Mouse (Mus musculus) olfactory bulb, adult 2 months (tissue): Measurements from ENCODE around the gene E030018B13Rik. TPM values are rescaled to one million over a fixed set of nuclear protein-coding genes. Genes with fewer than 3 reads are reported as not detected.

Source experiments
- H3K27ac ChIP-seq: fragments of 200-500 bp; 2 replicates; pipeline ENCODE4 v1.5.1; 2012; ENCODE audit warnings: low read depth, low read length; ENCODE audit not compliant: insufficient read depth
- H3K4me1 ChIP-seq: fragments of 200-500 bp; 2 replicates; pipeline ENCODE4 v1.6.1; 2012; ENCODE audit warnings: low read length; ENCODE audit not compliant: control insufficient read depth, insufficient read depth
- H3K4me3 ChIP-seq: fragments of 200-500 bp; 2 replicates; pipeline ENCODE4 v1.5.1; 2012; ENCODE audit warnings: mild to moderate bottlenecking, low read depth, low read length, moderate library complexity; ENCODE audit not compliant: insufficient read depth
- CTCF ChIP-seq: fragments of 200-500 bp; IDR thresholded peaks from 2 replicates; pipeline ENCODE4 v1.5.1; 2012; ENCODE audit warnings: low read depth, mild to moderate bottlenecking, low read length, moderate library complexity; ENCODE audit not compliant: insufficient read depth
- POLR2A ChIP-seq: fragments of 200-500 bp; IDR thresholded peaks from 2 replicates; pipeline ENCODE4 v1.6.1; 2012; ENCODE audit warnings: mild to moderate bottlenecking, low read depth, low read length, moderate library complexity; ENCODE audit not compliant: insufficient read depth
- WGBS: fragments of 180-500 bp; shearing (Covaris S2); methylation state at CpG from one replicate; pipeline ENCODE4 v1.1.7; 2018; 5-methylcytosine and 5-hydroxymethylcytosine counted together
- polyA plus RNA-seq: library from polyadenylated mRNA; stranded (reverse); fragments of >200 nt; gene quantifications from 2 replicates; pipeline ENCODE4 v1.2.4, GENCODE M21; 2012; ENCODE audit warnings: low replicate concordance; ENCODE audit not compliant: missing spikeins, insufficient read depth, insufficient read length

The E030018B13Rik gene
- polyA plus RNA-seq, 1 experiment, result not detected

DNA sequence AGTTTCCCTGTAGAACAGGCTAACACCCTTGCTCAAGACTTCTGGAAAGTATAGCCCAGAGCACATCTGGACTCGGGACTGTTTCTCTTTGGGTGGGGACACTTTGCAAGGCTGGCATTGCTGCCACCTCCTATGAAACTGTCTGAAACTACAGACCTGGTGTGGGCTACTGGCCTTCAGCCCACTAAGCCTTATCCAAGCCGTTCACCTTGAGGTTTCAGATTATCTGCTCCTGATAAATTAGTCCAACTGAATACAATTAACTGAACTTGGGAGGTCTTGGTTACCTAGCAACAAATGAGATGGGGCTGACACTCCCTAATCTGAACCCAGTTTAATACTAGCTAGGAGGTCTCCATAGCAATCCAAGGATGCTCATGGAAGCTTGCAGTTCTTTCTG lies 5.9 kb downstream of the E030018B13Rik start:
- WGBS, result 29% methylated on average over 2 of the region's 2 CpGs
- TF ChIP-seq CTCF (no peak), POLR2A (no peak)
- H3K27ac ChIP-seq, result 0 out of 2 replicates have a peak overlapping the region, but pooled peaks have one; percentile 18
- peaks cover 63% of the 10 kb centered on the region for H3K4me1 ChIP-seq
- no peak overlapping the region for H3K4me3 ChIP-seq

DNA sequence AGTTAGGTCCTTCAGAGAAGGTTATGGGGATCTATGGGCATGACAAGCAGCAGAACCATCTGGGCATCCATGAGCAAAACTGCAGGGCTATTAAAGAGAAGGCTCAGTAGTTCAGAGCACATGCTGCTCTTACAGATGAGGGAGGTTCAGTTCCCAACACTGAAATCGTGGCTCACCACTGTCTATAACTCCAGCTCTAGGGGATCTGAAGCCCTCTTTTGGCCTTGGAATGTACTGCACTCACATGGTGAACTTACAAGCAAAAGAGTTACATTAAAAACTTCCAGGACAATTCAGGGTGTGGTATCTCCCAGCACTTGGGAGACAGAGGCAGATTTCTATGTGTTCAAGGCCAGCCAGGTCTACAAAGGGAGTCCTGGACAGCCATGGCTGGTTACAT lies 6.3 kb downstream of the E030018B13Rik start:
- WGBS, result 65% methylated on average over 1 of the region's 1 CpGs
- no peak overlapping the region for H3K4me3 ChIP-seq

GRCm38 (mm10) chr7:63924151-63924550 lies 7.5 kb downstream of the E030018B13Rik start:
- WGBS, result 17% methylated on average over 1 of the region's 1 CpGs
- Histone ChIP-seq H3K27ac (peak overlapping the region; percentile 85), H3K4me1 (peaks cover 50% of the 10 kb centered on the region), H3K4me3 (no peak overlapping the region)
- TF ChIP-seq POLR2A, result no peak
- no peak for TF ChIP-seq CTCF

More for the DNA sequence above, 6.3 kb downstream of the E030018B13Rik start:
- peaks cover 61% of the 10 kb centered on the region for H3K4me1 ChIP-seq
- no peak overlapping the region for H3K27ac ChIP-seq
- TF ChIP-seq CTCF (no peak), POLR2A (no peak)

- no peak for TF ChIP-seq POLR2A
- Histone ChIP-seq H3K4me3 (no peak overlapping the region), H3K4me1 (peaks cover 43% of the 10 kb centered on the region), H3K27ac (peak overlapping the region; percentile 85)
- WGBS, result 6% methylated on average over 6 of the region's 6 CpGs
These were observed 8.2 kb downstream of the E030018B13Rik start for GRCm38 (mm10) chr7:63924747-63925412.

GRCm38 (mm10) chr7:63925413-63926360 lies 9.0 kb downstream of the E030018B13Rik start:
- Histone ChIP-seq H3K4me3 (no peak overlapping the region), H3K4me1 (peaks cover 41% of the 10 kb centered on the region), H3K27ac (peak overlapping the region; percentile 82)
- 0 out of 2 replicates have a peak, but pooled peaks have one; percentile 14 for TF ChIP-seq POLR2A
- TF ChIP-seq CTCF, result no peak
- 18% methylated on average over 14 of the region's 14 CpGs for WGBS

- WGBS, result 57% methylated on average over 3 of the region's 3 CpGs
- peak overlapping the region; percentile 38; the same call in 1 of the 2 replicates for H3K27ac ChIP-seq
- H3K4me1 ChIP-seq, result peaks cover 41% of the 10 kb centered on the region
- no peak overlapping the region for H3K4me3 ChIP-seq
- TF ChIP-seq POLR2A (no peak), CTCF (no peak)
These were observed 9.8 kb downstream of the E030018B13Rik start for GRCm38 (mm10) chr7:63926492-63926891.

GRCm38 (mm10) chr7:63927121-63927520 lies 10.5 kb downstream of the E030018B13Rik start:
- H3K4me3 ChIP-seq, result no peak overlapping the region
- peaks cover 37% of the 10 kb centered on the region for H3K4me1 ChIP-seq
- TF ChIP-seq CTCF (no peak), POLR2A (no peak)
- H3K27ac ChIP-seq, result no peak overlapping the region
- 86% methylated on average over 6 of the region's 6 CpGs for WGBS

- Histone ChIP-seq H3K4me3 (no peak overlapping the region), H3K4me1 (peaks cover 31% of the 10 kb centered on the region), H3K27ac (no peak overlapping the region)
- TF ChIP-seq CTCF, result no peak
- no peak for TF ChIP-seq POLR2A
- WGBS, result 61% methylated on average over 4 of the region's 4 CpGs
These were observed 12.4 kb downstream of the E030018B13Rik start for GRCm38 (mm10) chr7:63929080-63929479.

GRCm38 (mm10) chr7:63930132-63930531 lies 13.5 kb downstream of the E030018B13Rik start:
- Histone ChIP-seq H3K4me1 (peaks cover 28% of the 10 kb centered on the region), H3K4me3 (no peak overlapping the region), H3K27ac (no peak overlapping the region)
- WGBS, result 74% methylated on average over 3 of the region's 3 CpGs
- TF ChIP-seq POLR2A, result no peak
- no peak for TF ChIP-seq CTCF
